Comparison of ENCODE assay signal across 20 mouse cellular contexts in genomic region chr8:104246621-104247020, GRCm38 (mm10). TPM values are rescaled to one million over a fixed set of nuclear protein-coding genes. Genes with fewer than 3 reads are reported as not detected.
DNase-seq lines count a peak whose midpoint lies in the region; ATAC-seq and TF ChIP-seq lines count a peak whose summit lies in the region.
"Had no signal": no experiment of that assay in that cellular context is flagged by ENCODE, and none has a peak within 500 bp of the region (broad histone marks: within the 10 kb centered on the region; RNA-seq: fewer than 3 reads in every experiment).

No protein-coding gene starts in this region.

- H3K27me3 ChIP-seq in liver, embryonic 13.5 days = no peaks in the 10 kb centered on the region
- no peaks in the 10 kb centered on the region for H3K27me3 ChIP-seq in CH12.LX (replicated peaks)
- H3K27me3 ChIP-seq in midbrain, embryonic 13.5 days = no peaks in the 10 kb centered on the region
- H3K27me3 ChIP-seq: embryonic facial prominence, embryonic 15.5 days; forebrain, embryonic 15.5 days; midbrain, embryonic 12.5 days; neural tube, embryonic 12.5 days had no signal

- H3K27ac ChIP-seq in liver, embryonic 13.5 days = peak overlapping the region; percentile 53; the same call in 1 of the 2 replicates
- peak overlapping the region; percentile 97 for H3K27ac ChIP-seq in CH12.LX (ENCODE audit: insufficient read depth, low read depth)
- no peak overlapping the region for H3K27ac ChIP-seq in midbrain, embryonic 13.5 days
- H3K27ac ChIP-seq: embryonic facial prominence, embryonic 15.5 days; forebrain, embryonic 15.5 days; midbrain, embryonic 12.5 days; neural tube, embryonic 12.5 days had no signal

- H3K4me3 ChIP-seq in liver, embryonic 13.5 days (replicated peaks) = no peak overlapping the region
- peak overlapping the region; percentile 32 to 87 (median 65) for H3K4me3 ChIP-seq in CH12.LX (replicated peaks in 1 of 3; ENCODE audit: low read depth in 2 of 3, low read length in 2 of 3, poor library complexity in 1 of 3)
- no peak overlapping the region for H3K4me3 ChIP-seq in midbrain, embryonic 13.5 days (replicated peaks)
- H3K4me3 ChIP-seq: embryonic facial prominence, embryonic 15.5 days; forebrain, embryonic 15.5 days; midbrain, embryonic 12.5 days; neural tube, embryonic 12.5 days had no signal

- H3K9me3 ChIP-seq in liver, embryonic 13.5 days (replicated peaks) = no peaks in the 10 kb centered on the region
- H3K9me3 ChIP-seq in CH12.LX (replicated peaks; ENCODE audit: low read length) = no peaks in the 10 kb centered on the region
- H3K9me3 ChIP-seq in midbrain, embryonic 13.5 days = no peaks in the 10 kb centered on the region
- H3K9me3 ChIP-seq: embryonic facial prominence, embryonic 15.5 days; forebrain, embryonic 15.5 days; midbrain, embryonic 12.5 days; neural tube, embryonic 12.5 days had no signal

- no peak for TF ChIP-seq CTCF in CH12.LX (conservative IDR thresholded peaks at IDR 0.05 in 1 of 2, IDR thresholded peaks at IDR 0.05 in 1 of 2; ENCODE audit: low read depth in 2 of 2, low read length in 2 of 2)

- no peaks in the 10 kb centered on the region for H3K36me3 ChIP-seq in liver, embryonic 13.5 days
- peaks cover 9 to 30% of the 10 kb centered on the region in 2 experiments for H3K36me3 ChIP-seq in CH12.LX (replicated peaks in 1 of 2; ENCODE audit: control insufficient read depth in 1 of 2, insufficient read depth in 1 of 2, low read length in 1 of 2)
- H3K36me3 ChIP-seq in midbrain, embryonic 13.5 days = peaks cover 44% of the 10 kb centered on the region

- H3K79me2 ChIP-seq in CH12.LX (replicated peaks; ENCODE audit: control insufficient read depth, extremely low read depth, insufficient read depth, poor library complexity, severe bottlenecking) = 0 out of 2 replicates have a peak, but pooled peaks cover 2% of the 10 kb centered on the region

- in situ Hi-C loops in CH12.LX (cut with MboI; ENCODE audit: low pct_ligation_motif_present, low pct_unique_long_range_greater_than_20kb, low sequenced_read_pairs) = loop anchor here (10.0 kb wide), 1 partner anchor 88 kb away; the partner anchor contains the start of gene Cmtm3

- no peak for DNase-seq in liver, embryonic 13.5 days
- DNase-seq in liver (no peak), CH12.LX (ENCODE audit: extremely low read depth) (peak; percentile 66), ZHBTc4 (ENCODE audit: low read depth, low spot score) (peak; percentile 49)
- DNase-seq in layer of hippocampus, postnatal 36 days = no peak
- DNase-seq: adrenal gland, postnatal 25 days; cerebellum, adult 11-12 months; retina, postnatal 1 day had no signal

- no peak for ATAC-seq in liver, embryonic 13.5 days (ENCODE audit: low read depth)
- ATAC-seq in megakaryocyte, adult 5-6 weeks (ENCODE audit: poor library complexity, severe bottlenecking) = peak; percentile 17
- no peak for ATAC-seq in midbrain, embryonic 13.5 days
- ATAC-seq: forebrain, embryonic 15.5 days had no signal

- peaks cover 48% of the 10 kb centered on the region for H3K4me1 ChIP-seq in liver, embryonic 13.5 days (replicated peaks)
- H3K4me1 ChIP-seq in CH12.LX (ENCODE audit: control insufficient read depth in 1 of 2, insufficient read depth in 2 of 2) = peaks cover 4 to 35% of the 10 kb centered on the region in 2 experiments
- peaks cover 25% of the 10 kb centered on the region for H3K4me1 ChIP-seq in midbrain, embryonic 13.5 days (replicated peaks)

- no peak overlapping the region; the same call in 1 of the 2 replicates for H3K9ac ChIP-seq in liver, embryonic 13.5 days
- H3K9ac ChIP-seq in CH12.LX (ENCODE audit: insufficient read depth, low read depth) = peak overlapping the region; percentile 67
- H3K9ac ChIP-seq in midbrain, embryonic 13.5 days (replicated peaks) = no peak overlapping the region
- H3K9ac ChIP-seq: embryonic facial prominence, embryonic 15.5 days; forebrain, embryonic 15.5 days; midbrain, embryonic 12.5 days; neural tube, embryonic 12.5 days had no signal

- 0 out of 2 replicates have a peak overlapping the region, but pooled peaks have one; percentile 90 for H3K4me2 ChIP-seq in liver, embryonic 13.5 days
- peak overlapping the region; percentile 92 for H3K4me2 ChIP-seq in CH12.LX (ENCODE audit: insufficient read depth, low read depth, poor library complexity, severe bottlenecking)
- H3K4me2 ChIP-seq in midbrain, embryonic 13.5 days (replicated peaks) = no peak overlapping the region
- H3K4me2 ChIP-seq: embryonic facial prominence, embryonic 15.5 days; midbrain, embryonic 12.5 days; neural tube, embryonic 12.5 days had no signal

- TF ChIP-seq RAD21 in CH12.LX (IDR thresholded peaks at IDR 0.05; ENCODE audit: low read depth, low read length) = no peak

- WGBS in liver, embryonic 13.5 days (ENCODE audit: insufficient replicate concordance) = 73% methylated on average over 4 of the region's 4 CpGs
- 92% methylated on average over 4 of the region's 4 CpGs for WGBS in midbrain, embryonic 13.5 days

- no peak for TF ChIP-seq EP300 in CH12.LX (IDR thresholded peaks at IDR 0.05; ENCODE audit: low read length)

- dilution Hi-C loops in CH12.LX (cut with MboI; ENCODE audit: extremely low pct_ligation_motif_present, extremely low pct_unique_long_range_greater_than_20kb, low sequenced_read_pairs) = no loop called here

- TF ChIP-seq POLR2A in CH12.LX (IDR thresholded peaks at IDR 0.05; ENCODE audit: low read depth, low read length) = no peak

TF ChIP-seq in CH12.LX, 34 proteins besides CTCF, POLR2A, EP300 and RAD21:
- TF ChIP-seq BHLHE40 (IDR thresholded peaks at IDR 0.05; ENCODE audit: low read depth, low read length) (peak; percentile 50), IRF4 (IDR thresholded peaks at IDR 0.05; ENCODE audit: low read depth, low read length) (no peak), TBP (conservative IDR thresholded peaks at IDR 0.05; ENCODE audit: low read depth, low read length) (0 out of 2 replicates have a peak, but pooled peaks have one; percentile 34)

RNA-seq across cellular contexts. Expression of gene Tk2, which starts 1.7 kb away (rescaled TPM):
- polyA plus RNA-seq in liver, embryonic 13.5 days (2015; fragmentation: Nextera tagmentation; extraction: Ambion mirVana) = 5.5 and 5.7 TPM in 2 replicates
- total RNA-seq in CH12.LX (2012; rRNA removed) (9.2 and 13.5 TPM in 2 replicates), CH12.LX (2014; rRNA removed) (8.7 and 8.9 TPM in 2 replicates)
- polyA plus RNA-seq in CH12.LX (2012; ENCODE audit: insufficient read length, low read depth) = 7.3 TPM in 2 replicates
- total RNA-seq in megakaryocyte, adult 5-6 weeks (2015) = 27.6 and 30.0 TPM in 2 replicates
- 17.4 and 28.5 TPM in 2 replicates for total RNA-seq in megakaryocyte, adult 5-6 weeks (2017)
- total RNA-seq in layer of hippocampus, postnatal 36 days (2021) = 10 to 100 TPM; 35.5 to 38.6 TPM
- 43.1 and 46.3 TPM in 2 replicates for polyA plus RNA-seq in midbrain, embryonic 13.5 days (2015; fragmentation: Nextera tagmentation; extraction: Ambion mirVana)

RNA-seq across cellular contexts. Expression of gene Cklf, which starts 4.0 kb away (rescaled TPM):
- 19.0 and 20.9 TPM in 2 replicates for polyA plus RNA-seq in liver, embryonic 13.5 days (2015; fragmentation: Nextera tagmentation; extraction: Ambion mirVana)
- total RNA-seq in CH12.LX (2012; rRNA removed) (20.7 and 25.3 TPM in 2 replicates), CH12.LX (2014; rRNA removed) (35.2 and 38.8 TPM in 2 replicates)
- polyA plus RNA-seq in CH12.LX (2012; ENCODE audit: insufficient read length, low read depth) = 25.0 and 29.7 TPM in 2 replicates
- total RNA-seq in megakaryocyte, adult 5-6 weeks (2015) = 120 and 138 TPM in 2 replicates
- total RNA-seq in megakaryocyte, adult 5-6 weeks (2017) = 35.9 and 46.7 TPM in 2 replicates
- 1 to 10 TPM; 5.8 to 8.0 TPM for total RNA-seq in layer of hippocampus, postnatal 36 days (2021)
- 34.4 and 36.5 TPM in 2 replicates for polyA plus RNA-seq in midbrain, embryonic 13.5 days (2015; fragmentation: Nextera tagmentation; extraction: Ambion mirVana)

RNA-seq across cellular contexts. Expression of gene Cmtm2a, which starts 46.4 kb away (rescaled TPM):
- polyA plus RNA-seq in liver, embryonic 13.5 days (2015; fragmentation: Nextera tagmentation; extraction: Ambion mirVana) = not detected in 2 replicates
- not detected in 2 replicates for total RNA-seq in CH12.LX (2012; rRNA removed)
- not detected in 2 replicates for total RNA-seq in CH12.LX (2014; rRNA removed)
- not detected in 2 replicates for polyA plus RNA-seq in CH12.LX (2012; ENCODE audit: insufficient read length, low read depth)
- total RNA-seq in megakaryocyte, adult 5-6 weeks (2015) = not detected in 2 replicates
- total RNA-seq in megakaryocyte, adult 5-6 weeks (2017) = not detected in 2 replicates
- total RNA-seq in layer of hippocampus, postnatal 36 days (2021) = not detected
- polyA plus RNA-seq in midbrain, embryonic 13.5 days (2015; fragmentation: Nextera tagmentation; extraction: Ambion mirVana) = not detected in 2 replicates
- total RNA-seq: gastrocnemius, adult 18-20 months; layer of hippocampus, postnatal 10 days; left cerebral cortex, postnatal 36 days had no signal
- polyA plus RNA-seq: cortical plate, adult 2 months; embryonic facial prominence, embryonic 15.5 days; forebrain, embryonic 15.5 days; heart, postnatal 0 days; inflammation-experienced regulatory T-cells, adult 6 months; midbrain, embryonic 12.5 days; neural tube, embryonic 12.5 days had no signal

Comparison
In these comparisons a context has a peak if more than half of its experiments do, and no peak if none do; other contexts are left out.
1. DNase-seq: peak in CH12.LX (single experiment) and ZHBTc4 (single experiment); none in liver, embryonic 13.5 days (single experiment), liver (single experiment) and layer of hippocampus, postnatal 36 days (0 of 2).
2. H3K4me3 ChIP-seq: peak in CH12.LX (3 of 3); none in liver, embryonic 13.5 days (single experiment) and midbrain, embryonic 13.5 days (single experiment).